Mouse (Mus musculus) E14TG2a.4 (cell line): ENCODE results near the gene Acsbg2.

ENCODE experiments used
- CTCF ChIP-seq: conservative IDR thresholded peaks from 2 replicates; pipeline ENCODE4 v1.5.1; 2014; ENCODE audit warnings: low read length
- NANOG ChIP-seq: IDR thresholded peaks from 2 replicates; pipeline ENCODE4 v1.6.1; 2014; ENCODE audit warnings: borderline replicate concordance, low read length, mixed read lengths
- POU5F1 ChIP-seq: IDR thresholded peaks from 2 replicates; pipeline ENCODE4 v1.6.1; 2014; ENCODE audit warnings: low read length, borderline replicate concordance

GRCm38 (mm10) chr17:56799276-56799675 lies 75.0 kb downstream of the Acsbg2 start:
- TF ChIP-seq CTCF: no peak
- TF ChIP-seq POU5F1: no peak
- TF ChIP-seq NANOG: no peak
